Mouse (Mus musculus): ENCODE measurements around the gene Gucy2c. TPM values are rescaled to one million over a fixed set of nuclear protein-coding genes. Genes with fewer than 3 reads are reported as not detected.

The Gucy2c gene
- total and polyA plus RNA-seq, 3 experiments = not detected

- TF ChIP-seq HCFC1 (IDR thresholded peaks at IDR 0.05; ENCODE audit: low read depth, low read length) (no peak), ZMIZ1 (IDR thresholded peaks at IDR 0.05; ENCODE audit: low read depth, low read length) (no peak), E2F4 (IDR thresholded peaks at IDR 0.05; ENCODE audit: borderline replicate concordance, low read depth, low read length) (no peak)
- Histone ChIP-seq H3K4me1 (ENCODE audit: control insufficient read depth in 1 of 2, insufficient read depth in 2 of 2, low read length in 2 of 2) (no peaks in the 10 kb centered on the region), H3K27ac (ENCODE audit: control insufficient read depth, low read depth, low read length) (no peak overlapping the region), H3K4me3 (ENCODE audit: control insufficient read depth in 1 of 2, insufficient read depth in 1 of 2, low read depth in 2 of 2, low read length in 2 of 2) (no peak overlapping the region), H3K9me3 (replicated peaks; ENCODE audit: insufficient read depth, low read length) (no peaks in the 10 kb centered on the region), H3K27me3 (ENCODE audit: control insufficient read depth in 1 of 2, insufficient read depth in 2 of 2, low read length in 2 of 2) (no peaks in the 10 kb centered on the region), H3K9ac (ENCODE audit: control insufficient read depth, low read depth, low read length, poor library complexity, severe bottlenecking) (no peak overlapping the region), H3K79me2 (ENCODE audit: control insufficient read depth, insufficient read depth, low read length, poor library complexity) (no peaks in the 10 kb centered on the region), H3K36me3 (ENCODE audit: control insufficient read depth in 1 of 2, insufficient read depth in 2 of 2, low read length in 2 of 2) (no peaks in the 10 kb centered on the region)
- no peak for DNase-seq (ENCODE audit: low read depth, low spot score)
Observed at GRCm38 (mm10) chr6:136769859-136770258, 11.7 kb downstream of the Gucy2c start.

GRCm38 (mm10) chr6:136769143-136769542, 12.4 kb downstream of the Gucy2c start:
- Histone ChIP-seq H3K4me1 (ENCODE audit: control insufficient read depth in 1 of 2, insufficient read depth in 2 of 2, low read length in 2 of 2) (no peaks in the 10 kb centered on the region), H3K9ac (ENCODE audit: control insufficient read depth, low read depth, low read length, poor library complexity, severe bottlenecking) (no peak overlapping the region), H3K79me2 (ENCODE audit: control insufficient read depth, insufficient read depth, low read length, poor library complexity) (no peaks in the 10 kb centered on the region), H3K36me3 (ENCODE audit: control insufficient read depth in 1 of 2, insufficient read depth in 2 of 2, low read length in 2 of 2) (no peaks in the 10 kb centered on the region), H3K4me3 (ENCODE audit: control insufficient read depth in 1 of 2, insufficient read depth in 1 of 2, low read depth in 2 of 2, low read length in 2 of 2) (no peak overlapping the region), H3K27me3 (ENCODE audit: control insufficient read depth in 1 of 2, insufficient read depth in 2 of 2, low read length in 2 of 2) (no peaks in the 10 kb centered on the region), H3K27ac (ENCODE audit: control insufficient read depth, low read depth, low read length) (no peak overlapping the region), H3K9me3 (replicated peaks; ENCODE audit: insufficient read depth, low read length) (no peaks in the 10 kb centered on the region)
- no peak for TF ChIP-seq ETS1 (IDR thresholded peaks at IDR 0.05; ENCODE audit: low read depth, low read length)
- no peak for TF ChIP-seq KAT2A (conservative IDR thresholded peaks at IDR 0.05; ENCODE audit: low read depth, low read length)
- no peak for TF ChIP-seq POLR2AphosphoS2 (IDR thresholded peaks at IDR 0.05; ENCODE audit: low read length)
- no peak for TF ChIP-seq ELF1 (IDR thresholded peaks at IDR 0.05; ENCODE audit: low read depth, low read length)
- TF ChIP-seq HCFC1 (IDR thresholded peaks at IDR 0.05; ENCODE audit: low read depth, low read length) = no peak
- no peak for TF ChIP-seq POLR2A (IDR thresholded peaks at IDR 0.05; ENCODE audit: control insufficient read depth in 1 of 2, insufficient read depth in 1 of 2, low read depth in 1 of 2, low read length in 2 of 2, poor library complexity in 1 of 2)
- no peak for TF ChIP-seq SIN3A (IDR thresholded peaks at IDR 0.05; ENCODE audit: low read length)
- no peak for TF ChIP-seq MYC (IDR thresholded peaks at IDR 0.05; ENCODE audit: low read depth, low read length)
- no peak for TF ChIP-seq MYB (IDR thresholded peaks at IDR 0.05; ENCODE audit: low read depth, low read length)
- no peak for TF ChIP-seq ZNF384 (IDR thresholded peaks at IDR 0.05; ENCODE audit: low read depth, low read length)
- no peak for TF ChIP-seq MAZ (IDR thresholded peaks at IDR 0.05; ENCODE audit: low read depth, low read length)
- TF ChIP-seq UBTF (IDR thresholded peaks at IDR 0.05; ENCODE audit: borderline replicate concordance, insufficient read depth, low read depth, low read length) = no peak
- no peak for TF ChIP-seq MAFK (IDR thresholded peaks at IDR 0.05; ENCODE audit: borderline replicate concordance, low read depth, low read length)
- TF ChIP-seq NRF1 (IDR thresholded peaks at IDR 0.05; ENCODE audit: insufficient read depth, low read depth, low read length, poor library complexity, severe bottlenecking) = no peak
- TF ChIP-seq RCOR1 (IDR thresholded peaks at IDR 0.05; ENCODE audit: low read depth, low read length) = no peak
- TF ChIP-seq USF2 (IDR thresholded peaks at IDR 0.05; ENCODE audit: borderline replicate concordance in 1 of 2, insufficient read depth in 1 of 2, low read depth in 1 of 2, low read length in 2 of 2) = no peak
- TF ChIP-seq TBP (IDR thresholded peaks at IDR 0.05; ENCODE audit: low read depth, low read length) = no peak
- no peak for DNase-seq (ENCODE audit: low read depth, low spot score)

All from MEL (cell line).